ENCODE assay signal across 14 mouse cellular contexts in genomic region chr14:20790445-20790844, GRCm38 (mm10). TPM values are rescaled to one million over a fixed set of nuclear protein-coding genes. Genes with fewer than 3 reads are reported as not detected.
"Had no signal": no experiment of that assay in that cellular context is flagged by ENCODE, and none has a peak within 500 bp of the region (broad histone marks: within the 10 kb centered on the region; RNA-seq: fewer than 3 reads in every experiment).

No protein-coding gene starts in this region.

- ATAC-seq: midbrain, embryonic 15.5 days had no signal

- H3K27me3 ChIP-seq: kidney, embryonic 15.5 days; limb, embryonic 13.5 days; midbrain, embryonic 15.5 days; neural tube, embryonic 13.5 days had no signal

- H3K9ac ChIP-seq: kidney, embryonic 15.5 days; liver, embryonic 14.5 days; midbrain, embryonic 15.5 days had no signal

- H3K27ac ChIP-seq: kidney, embryonic 15.5 days; limb, embryonic 13.5 days; liver, embryonic 14.5 days; midbrain, embryonic 15.5 days; neural tube, embryonic 13.5 days had no signal

- H3K9me3 ChIP-seq: kidney, embryonic 15.5 days; limb, embryonic 13.5 days; midbrain, embryonic 15.5 days; neural tube, embryonic 13.5 days had no signal

- H3K4me2 ChIP-seq: kidney, embryonic 15.5 days; limb, embryonic 13.5 days; midbrain, embryonic 15.5 days; neural tube, embryonic 13.5 days had no signal

- DNase-seq: kidney, adult 2 months; kidney, postnatal 14 days; left cerebral cortex, postnatal 4 days; lung, adult 18-20 months; lung, postnatal 36 days; retina, postnatal 1 day; right cerebral cortex, postnatal 14 days; thymus, postnatal 36 days had no signal

- H3K4me3 ChIP-seq: kidney, embryonic 15.5 days; limb, embryonic 13.5 days; midbrain, embryonic 15.5 days; neural tube, embryonic 13.5 days had no signal

RNA-seq across cellular contexts. Expression of gene Plau, which starts 46.0 kb away (rescaled TPM):
- total RNA-seq: monocyte, adult 5-6 weeks had no signal
